Mouse (Mus musculus) midbrain, embryonic 10.5 days (tissue): ENCODE results near the gene Mogat2. TPM values are rescaled to one million over a fixed set of nuclear protein-coding genes. Genes with fewer than 3 reads are reported as not detected.

Source experiments
- DNase-seq: peaks from one replicate; pipeline ENCODE4 v3.0.0-alpha.2; 2017; ENCODE audit warnings: low spot score
- H3K27ac ChIP-seq: fragments of 300-500 bp; sonication (generic); replicated peaks from 2 replicates; pipeline ENCODE4 v1.5.1; 2016; ENCODE audit warnings: mild to moderate bottlenecking
- H3K27me3 ChIP-seq: fragments of 300-500 bp; sonication (generic); 2 replicates; pipeline ENCODE4 v1.6.1; 2016; ENCODE audit warnings: low read depth, mild to moderate bottlenecking; ENCODE audit not compliant: poor library complexity, severe bottlenecking
- H3K36me3 ChIP-seq: fragments of 300-500 bp; sonication (generic); 2 replicates; pipeline ENCODE4 v1.6.1; 2016; ENCODE audit warnings: mild to moderate bottlenecking, moderate library complexity
- H3K4me1 ChIP-seq: fragments of 300-500 bp; sonication (generic); 2 replicates; pipeline ENCODE4 v1.6.1; 2016
- H3K4me3 ChIP-seq: fragments of 300-500 bp; sonication (generic); 2 replicates; pipeline ENCODE4 v1.5.1; 2016; ENCODE audit warnings: mild to moderate bottlenecking, moderate library complexity
- H3K9me3 ChIP-seq: fragments of 300-500 bp; sonication (generic); replicated peaks from 2 replicates; pipeline ENCODE4 v1.6.1; 2016; ENCODE audit warnings: mild to moderate bottlenecking
- WGBS: fragments of 180-500 bp; shearing (Covaris S2); methylation state at CpG from one replicate; pipeline ENCODE4 v1.1.7; 2016; 5-methylcytosine and 5-hydroxymethylcytosine counted together
- polyA plus RNA-seq: library from polyadenylated mRNA; unstranded; fragments of >200 nt; fragmentation: Nextera tagmentation; extraction: Ambion mirVana; gene quantifications from 2 replicates; pipeline ENCODE4 v1.2.1, GENCODE M21; 2016

Mogat2 gene
- polyA plus RNA-seq, 1 experiment from 2014 or later = 30.3 TPM

GRCm38 (mm10) chr7:99263509-99263908 is 25.1 kb upstream of the Mogat2 start:
- H3K27me3 ChIP-seq = peaks cover 41% of the 10 kb centered on the region
- WGBS = 71% methylated on average over 4 of the region's 4 CpGs

GRCm38 (mm10) chr7:99261900-99262299 is 23.5 kb upstream of the Mogat2 start:
- Histone ChIP-seq H3K27me3 (peaks cover 25% of the 10 kb centered on the region), H3K36me3 (no peaks in the 10 kb centered on the region), H3K4me1 (peaks cover 7% of the 10 kb centered on the region), H3K27ac (no peak overlapping the region), H3K4me3 (no peak overlapping the region), H3K9me3 (no peaks in the 10 kb centered on the region)
- WGBS = 35% methylated on average over 3 of the region's 3 CpGs
- DNase-seq = no peak

More at GRCm38 (mm10) chr7:99263509-99263908, 25.1 kb upstream of the Mogat2 start:
- no peak overlapping the region for H3K4me3 ChIP-seq
- no peaks in the 10 kb centered on the region for H3K9me3 ChIP-seq
- peaks cover 23% of the 10 kb centered on the region for H3K4me1 ChIP-seq
- no peak overlapping the region for H3K27ac ChIP-seq
- DNase-seq = no peak
- H3K36me3 ChIP-seq = no peaks in the 10 kb centered on the region

- no peak for DNase-seq
- Histone ChIP-seq H3K4me1 (0 out of 2 replicates have a peak, but pooled peaks cover 8% of the 10 kb centered on the region), H3K36me3 (no peaks in the 10 kb centered on the region), H3K27me3 (peaks cover 10% of the 10 kb centered on the region), H3K9me3 (no peaks in the 10 kb centered on the region), H3K4me3 (no peak overlapping the region), H3K27ac (no peak overlapping the region)
- 86% methylated on average over 7 of the region's 7 CpGs for WGBS
These were observed 16.6 kb upstream of the Mogat2 start for GRCm38 (mm10) chr7:99255006-99255405.

GRCm38 (mm10) chr7:99250386-99250785 is 12.0 kb upstream of the Mogat2 start:
- no peak for DNase-seq
- H3K9me3 ChIP-seq = no peaks in the 10 kb centered on the region
- H3K27me3 ChIP-seq = peaks cover 40% of the 10 kb centered on the region
- no peak overlapping the region for H3K27ac ChIP-seq
- H3K36me3 ChIP-seq = no peaks in the 10 kb centered on the region
- no peak overlapping the region for H3K4me3 ChIP-seq
- WGBS = 39% methylated on average over 9 of the region's 9 CpGs
- peaks cover 20% of the 10 kb centered on the region for H3K4me1 ChIP-seq

- peak overlapping the region; percentile 62 for H3K4me3 ChIP-seq
- H3K36me3 ChIP-seq = no peaks in the 10 kb centered on the region
- DNase-seq = peak; percentile 68
- H3K9me3 ChIP-seq = no peaks in the 10 kb centered on the region
- H3K27me3 ChIP-seq = peaks cover 40% of the 10 kb centered on the region
- WGBS = 2% methylated on average over 10 of the region's 10 CpGs
- H3K27ac ChIP-seq = no peak overlapping the region
- peaks cover 20% of the 10 kb centered on the region for H3K4me1 ChIP-seq
These were observed 11.1 kb upstream of the Mogat2 start for GRCm38 (mm10) chr7:99249582-99249911.

GRCm38 (mm10) chr7:99248906-99249581 is 10.6 kb upstream of the Mogat2 start:
- Histone ChIP-seq H3K4me1 (peaks cover 20% of the 10 kb centered on the region), H3K9me3 (no peaks in the 10 kb centered on the region), H3K27ac (peak overlapping the region; percentile 76), H3K27me3 (peaks cover 40% of the 10 kb centered on the region), H3K36me3 (no peaks in the 10 kb centered on the region), H3K4me3 (peak overlapping the region; percentile 62)
- DNase-seq = peak; percentile 47
- under 1% methylated on average over 44 of the region's 44 CpGs for WGBS

- no peaks in the 10 kb centered on the region for H3K9me3 ChIP-seq
- peaks cover 20% of the 10 kb centered on the region for H3K4me1 ChIP-seq
- 48% methylated on average over 5 of the region's 5 CpGs for WGBS
- no peak overlapping the region for H3K4me3 ChIP-seq
- DNase-seq = no peak
- no peaks in the 10 kb centered on the region for H3K36me3 ChIP-seq
- H3K27ac ChIP-seq = no peak overlapping the region
- H3K27me3 ChIP-seq = peaks cover 40% of the 10 kb centered on the region
These were observed 9.8 kb upstream of the Mogat2 start for GRCm38 (mm10) chr7:99248157-99248742.

GRCm38 (mm10) chr7:99242097-99242496 is 3.7 kb upstream of the Mogat2 start:
- Histone ChIP-seq H3K4me3 (no peak overlapping the region), H3K9me3 (no peaks in the 10 kb centered on the region), H3K4me1 (peaks cover 17% of the 10 kb centered on the region), H3K27me3 (peaks cover 30% of the 10 kb centered on the region), H3K36me3 (no peaks in the 10 kb centered on the region), H3K27ac (no peak overlapping the region)
- no peak for DNase-seq
- WGBS = 96% methylated on average over 11 of the region's 11 CpGs

- peak overlapping the region; percentile 81 for H3K27ac ChIP-seq
These were observed 1.3 kb downstream of the Mogat2 start for GRCm38 (mm10) chr7:99236888-99237660.

GRCm38 (mm10) chr7:99235657-99236056 is 2.8 kb downstream of the Mogat2 start:
- no peak for DNase-seq
- Histone ChIP-seq H3K27me3 (peaks cover 24% of the 10 kb centered on the region), H3K4me1 (peaks cover 52% of the 10 kb centered on the region), H3K4me3 (no peak overlapping the region), H3K9me3 (no peaks in the 10 kb centered on the region), H3K27ac (no peak overlapping the region), H3K36me3 (peaks cover 3% of the 10 kb centered on the region; the same call in 1 of the 2 replicates)
- 59% methylated on average over 2 of the region's 2 CpGs for WGBS

More at GRCm38 (mm10) chr7:99236888-99237660, 1.3 kb downstream of the Mogat2 start:
- DNase-seq = peak; percentile 63
- WGBS = 9% methylated on average over 8 of the region's 8 CpGs
- Histone ChIP-seq H3K27me3 (peaks cover 24% of the 10 kb centered on the region), H3K36me3 (no peaks in the 10 kb centered on the region; the same call in 1 of the 2 replicates), H3K4me1 (peaks cover 52% of the 10 kb centered on the region), H3K9me3 (no peaks in the 10 kb centered on the region), H3K4me3 (peak overlapping the region; percentile 44)

GRCm38 (mm10) chr7:99234916-99235315 is 3.5 kb downstream of the Mogat2 start:
- Histone ChIP-seq H3K4me3 (no peak overlapping the region), H3K36me3 (peaks cover 3% of the 10 kb centered on the region; the same call in 1 of the 2 replicates), H3K9me3 (no peaks in the 10 kb centered on the region), H3K27me3 (peaks cover 23% of the 10 kb centered on the region), H3K4me1 (peaks cover 54% of the 10 kb centered on the region), H3K27ac (no peak overlapping the region)
- WGBS = 44% methylated on average over 2 of the region's 2 CpGs
- DNase-seq = no peak

- Histone ChIP-seq H3K36me3 (peaks cover 3% of the 10 kb centered on the region; the same call in 1 of the 2 replicates), H3K4me3 (no peak overlapping the region), H3K4me1 (peaks cover 52% of the 10 kb centered on the region), H3K27ac (no peak overlapping the region), H3K27me3 (no peaks in the 10 kb centered on the region; the same call in 1 of the 2 replicates), H3K9me3 (no peaks in the 10 kb centered on the region)
- DNase-seq = no peak
- 77% methylated on average over 6 of the region's 6 CpGs for WGBS
These were observed 5.8 kb downstream of the Mogat2 start for GRCm38 (mm10) chr7:99232571-99232970.
